Mouse (Mus musculus) ES-Bruce4 (cell line): ENCODE results near the gene Col1a2. TPM values are rescaled to one million over a fixed set of nuclear protein-coding genes. Genes with fewer than 3 reads are reported as not detected.

Source experiments
- H3K27ac ChIP-seq: 2 replicates; pipeline ENCODE4 v1.5.1; 2012; ENCODE audit warnings: low read length, inconsistent platforms; ENCODE audit not compliant: insufficient read depth
- H3K27me3 ChIP-seq: 2 replicates; pipeline ENCODE4 v1.6.1; 2012; ENCODE audit warnings: mild to moderate bottlenecking, low read length, inconsistent platforms; ENCODE audit not compliant: control insufficient read depth, poor library complexity, insufficient read depth, severe bottlenecking
- H3K36me3 ChIP-seq: 2 replicates; pipeline ENCODE4 v1.6.1; 2012; ENCODE audit warnings: inconsistent platforms, mild to moderate bottlenecking, low read length, moderate library complexity; ENCODE audit not compliant: control insufficient read depth, poor library complexity, insufficient read depth, severe bottlenecking
- H3K4me1 ChIP-seq: one replicate; pipeline ENCODE4 v1.8.1; 2011; ENCODE audit warnings: low read length; ENCODE audit not compliant: control insufficient read depth, insufficient read depth
- H3K4me3 ChIP-seq: 2 replicates; pipeline ENCODE4 v1.5.1; 2011; ENCODE audit warnings: low read depth, mild to moderate bottlenecking, low read length
- H3K9ac ChIP-seq: 2 replicates; pipeline ENCODE4 v1.6.1; 2012; ENCODE audit warnings: low read depth, mild to moderate bottlenecking, inconsistent platforms; ENCODE audit not compliant: poor library complexity, severe bottlenecking
- H3K9me3 ChIP-seq: replicated peaks from 2 replicates; pipeline ENCODE4 v1.6.1; 2012; ENCODE audit warnings: mild to moderate bottlenecking, low read length, inconsistent platforms; ENCODE audit not compliant: control insufficient read depth, poor library complexity, insufficient read depth, severe bottlenecking
- CTCF ChIP-seq: IDR thresholded peaks from one replicate; pipeline ENCODE4 v1.8.1; 2011; ENCODE audit warnings: low read depth, low read length
- EP300 ChIP-seq: IDR thresholded peaks from 2 replicates; pipeline ENCODE4 v1.6.1; 2011; ENCODE audit warnings: low read depth, low read length; ENCODE audit not compliant: insufficient read depth
- POLR2A ChIP-seq: IDR thresholded peaks from one replicate; pipeline ENCODE4 v1.8.1; 2011; ENCODE audit warnings: low read length; ENCODE audit not compliant: insufficient read depth
- polyA plus RNA-seq: library from polyadenylated mRNA; stranded (reverse); fragments of >200 nt; gene quantifications from 2 replicates; pipeline ENCODE4 v1.2.4, GENCODE M21; 2011; ENCODE audit warnings: low read depth; ENCODE audit not compliant: missing spikeins, insufficient read depth, insufficient read length

Col1a2 gene
- polyA plus RNA-seq, 1 experiment: 11.5 TPM

GRCm38 (mm10) chr6:4579620-4580019, 75.0 kb downstream of the Col1a2 start:
- Histone ChIP-seq H3K4me3 (no peak overlapping the region), H3K9ac (no peak overlapping the region), H3K27me3 (peaks cover 2% of the 10 kb centered on the region), H3K27ac (no peak overlapping the region), H3K4me1 (no peaks in the 10 kb centered on the region), H3K9me3 (no peaks in the 10 kb centered on the region), H3K36me3 (no peaks in the 10 kb centered on the region)
- no peak for TF ChIP-seq EP300
- TF ChIP-seq POLR2A: no peak
- no peak for TF ChIP-seq CTCF

GRCm38 (mm10) chr6:4583485-4583884, 78.9 kb downstream of the Col1a2 start:
- no peak overlapping the region for H3K27ac ChIP-seq
- no peak overlapping the region for H3K4me3 ChIP-seq
- peaks cover 3% of the 10 kb centered on the region for H3K27me3 ChIP-seq
- H3K9me3 ChIP-seq: no peaks in the 10 kb centered on the region
- TF ChIP-seq POLR2A (no peak), EP300 (no peak), CTCF (no peak)
- H3K36me3 ChIP-seq: no peaks in the 10 kb centered on the region
- no peaks in the 10 kb centered on the region for H3K4me1 ChIP-seq
- no peak overlapping the region for H3K9ac ChIP-seq

GRCm38 (mm10) chr6:4587946-4588345, 83.3 kb downstream of the Col1a2 start:
- H3K27me3 ChIP-seq: peaks cover 3% of the 10 kb centered on the region; the same call in 1 of the 2 replicates
- no peaks in the 10 kb centered on the region for H3K36me3 ChIP-seq
- TF ChIP-seq EP300: no peak
- TF ChIP-seq POLR2A: no peak
- no peak overlapping the region for H3K4me3 ChIP-seq
- H3K9me3 ChIP-seq: no peaks in the 10 kb centered on the region
- H3K9ac ChIP-seq: no peak overlapping the region
- no peak overlapping the region for H3K27ac ChIP-seq
- H3K4me1 ChIP-seq: no peaks in the 10 kb centered on the region

GRCm38 (mm10) chr6:4588722-4589121, 84.1 kb downstream of the Col1a2 start:
- Histone ChIP-seq H3K27ac (no peak overlapping the region), H3K4me1 (no peaks in the 10 kb centered on the region), H3K9ac (no peak overlapping the region), H3K9me3 (no peaks in the 10 kb centered on the region), H3K4me3 (no peak overlapping the region), H3K27me3 (peaks cover 3% of the 10 kb centered on the region; the same call in 1 of the 2 replicates), H3K36me3 (no peaks in the 10 kb centered on the region)
- TF ChIP-seq EP300 (no peak), POLR2A (no peak), CTCF (no peak)

GRCm38 (mm10) chr6:4590089-4590488, 85.5 kb downstream of the Col1a2 start:
- H3K27ac ChIP-seq: no peak overlapping the region

More at GRCm38 (mm10) chr6:4590089-4590488, 85.5 kb downstream of the Col1a2 start:
- no peak overlapping the region for H3K4me3 ChIP-seq
- H3K9ac ChIP-seq: no peak overlapping the region
- H3K27me3 ChIP-seq: peaks cover 3% of the 10 kb centered on the region; the same call in 1 of the 2 replicates
- H3K4me1 ChIP-seq: no peaks in the 10 kb centered on the region
- no peaks in the 10 kb centered on the region for H3K36me3 ChIP-seq
- H3K9me3 ChIP-seq: no peaks in the 10 kb centered on the region
- TF ChIP-seq POLR2A: no peak
- TF ChIP-seq EP300: no peak
- no peak for TF ChIP-seq CTCF

Other genes with a start within 250 kb of the Col1a2 start
- 11.4 and 15.1 TPM in 2 replicates for gene Casd1, start 96.0 kb downstream of the Col1a2 start, polyA plus RNA-seq
- 27.2 and 35.6 TPM in 2 replicates for gene Sgce, start 242.4 kb downstream of the Col1a2 start, polyA plus RNA-seq
- 435 and 458 TPM in 2 replicates for gene Peg10, start 242.5 kb downstream of the Col1a2 start, polyA plus RNA-seq